Mouse (Mus musculus): ENCODE data around the gene Ubald1.

DNA sequence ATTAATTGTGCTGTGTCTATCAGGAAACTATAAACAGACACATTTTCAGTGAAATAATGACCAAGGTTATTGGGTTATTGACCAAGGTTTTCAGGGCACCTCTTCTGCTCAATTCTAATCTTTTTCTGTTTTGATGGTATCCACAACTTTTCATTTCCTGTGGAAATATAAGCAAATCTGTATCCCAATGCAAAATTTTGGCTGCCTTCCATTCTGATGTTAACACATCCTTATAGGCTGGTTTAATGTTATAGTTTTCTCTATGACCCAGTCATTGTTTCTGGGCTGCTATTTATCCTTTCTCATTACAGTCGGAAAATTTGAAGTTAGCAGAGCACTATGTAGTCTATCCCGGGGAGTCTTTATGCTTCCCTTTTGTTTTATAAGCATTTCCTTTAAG is 19.6 kb upstream of the Ubald1 start:
- no peak for TF ChIP-seq CTCF (IDR thresholded peaks at IDR 0.05; ENCODE audit: extremely low read depth, insufficient read depth, insufficient read length, insufficient replicate concordance)
- TF ChIP-seq POLR2A (IDR thresholded peaks at IDR 0.05; ENCODE audit: low read depth, low read length) = no peak

All from spleen, adult 2 months (tissue).